In genomic region chr6:90615991-90616390, GRCm38 (mm10) we compare ENCODE assay signal across 19 mouse cellular contexts. TPM values are rescaled to one million over a fixed set of nuclear protein-coding genes. Genes with fewer than 3 reads are reported as not detected.
DNase-seq lines count a peak whose midpoint lies in the region; ATAC-seq lines count a peak whose summit lies in the region.
"Had no signal": no experiment of that assay in that cellular context is flagged by ENCODE, and none has a peak within 500 bp of the region (broad histone marks: within the 10 kb centered on the region; RNA-seq: fewer than 3 reads in every experiment).

No protein-coding gene starts in this region.

- no peaks in the 10 kb centered on the region for H3K9me3 ChIP-seq in heart, embryonic 15.5 days (replicated peaks)
- H3K9me3 ChIP-seq in midbrain, embryonic 16.5 days (replicated peaks; ENCODE audit: control insufficient read depth, low read length, poor library complexity, severe bottlenecking), result no peaks in the 10 kb centered on the region
- H3K9me3 ChIP-seq: embryonic facial prominence, embryonic 15.5 days; forebrain, embryonic 10.5 days; hindbrain, embryonic 12.5 days; limb, embryonic 13.5 days had no signal

- H3K4me1 ChIP-seq in heart, embryonic 15.5 days (replicated peaks), result peaks cover 61% of the 10 kb centered on the region
- no peaks in the 10 kb centered on the region for H3K4me1 ChIP-seq in midbrain, embryonic 16.5 days (ENCODE audit: control insufficient read depth, insufficient read depth, low read length)

- ATAC-seq in heart, embryonic 15.5 days (replicated peaks; ENCODE audit: insufficient number of reproducible peaks, insufficient read depth, low FRiP score, low read depth), result peak; percentile 74
- ATAC-seq in midbrain, embryonic 16.5 days, result no peak

- H3K27ac ChIP-seq in heart, embryonic 15.5 days, result peak overlapping the region; percentile 87
- no peak overlapping the region for H3K27ac ChIP-seq in midbrain, embryonic 16.5 days (ENCODE audit: low read length)
- H3K27ac ChIP-seq: embryonic facial prominence, embryonic 15.5 days; forebrain, embryonic 10.5 days; hindbrain, embryonic 12.5 days; kidney, postnatal 0 days; limb, embryonic 13.5 days; stomach, postnatal 0 days had no signal

- WGBS in heart, embryonic 15.5 days, result 34% methylated on average over 6 of the region's 6 CpGs
- 65% methylated on average over 6 of the region's 6 CpGs for WGBS in midbrain, embryonic 16.5 days

- H3K36me3 ChIP-seq in heart, embryonic 15.5 days, result no peaks in the 10 kb centered on the region
- H3K36me3 ChIP-seq in midbrain, embryonic 16.5 days (ENCODE audit: control insufficient read depth, insufficient read depth, low read length), result no peaks in the 10 kb centered on the region
- H3K36me3 ChIP-seq: embryonic facial prominence, embryonic 15.5 days; forebrain, embryonic 10.5 days; hindbrain, embryonic 12.5 days; limb, embryonic 13.5 days had no signal

- H3K9ac ChIP-seq in heart, embryonic 15.5 days, result no peak overlapping the region
- H3K9ac ChIP-seq in midbrain, embryonic 16.5 days (ENCODE audit: low read depth, low read length), result no peak overlapping the region
- H3K9ac ChIP-seq: embryonic facial prominence, embryonic 15.5 days; hindbrain, embryonic 12.5 days; limb, embryonic 13.5 days had no signal

- peak; percentile 59 for DNase-seq in gastrocnemius, postnatal 25 days
- no peak for DNase-seq in gastrocnemius, postnatal 4 days (ENCODE audit: low spot score in 2 of 2)
- peak; percentile 25 for DNase-seq in CD4-positive, CD25-positive, alpha-beta regulatory T cell, adult 2 months (ENCODE audit: low read depth, low spot score)
- peak; percentile 65 for DNase-seq in heart, adult 8-10 months (ENCODE audit: low spot score)
- DNase-seq in left cerebral cortex, adult 8-10 months (ENCODE audit: low spot score in 2 of 2), result no peak
- no peak for DNase-seq in adrenal gland, adult 18-20 months (ENCODE audit: low spot score in 2 of 2)
- DNase-seq: cerebellum, adult 18-20 months; embryo, embryonic 11 days; lung, adult 2 months; lung, postnatal 36 days; thymus, postnatal 14 days had no signal

- no peak overlapping the region for H3K4me2 ChIP-seq in heart, embryonic 15.5 days
- H3K4me2 ChIP-seq in midbrain, embryonic 16.5 days (ENCODE audit: low read length), result no peak overlapping the region
- H3K4me2 ChIP-seq: embryonic facial prominence, embryonic 15.5 days; hindbrain, embryonic 12.5 days; limb, embryonic 13.5 days had no signal

- H3K27me3 ChIP-seq in heart, embryonic 15.5 days, result no peaks in the 10 kb centered on the region
- H3K27me3 ChIP-seq in midbrain, embryonic 16.5 days (ENCODE audit: control insufficient read depth, insufficient read depth, low read depth, low read length), result no peaks in the 10 kb centered on the region
- H3K27me3 ChIP-seq: embryonic facial prominence, embryonic 15.5 days; hindbrain, embryonic 12.5 days; limb, embryonic 13.5 days had no signal

- H3K4me3 ChIP-seq in heart, embryonic 15.5 days, result no peak overlapping the region
- no peak overlapping the region for H3K4me3 ChIP-seq in midbrain, embryonic 16.5 days (ENCODE audit: low read depth, low read length)
- H3K4me3 ChIP-seq: embryonic facial prominence, embryonic 15.5 days; forebrain, embryonic 10.5 days; hindbrain, embryonic 12.5 days; limb, embryonic 13.5 days had no signal

RNA-seq across cellular contexts. Expression of gene Slc41a3, which starts 11.5 kb away (rescaled TPM):
- 10 to 100 TPM; 58.4 to 76.2 TPM for total RNA-seq in gastrocnemius, postnatal 25 days (2021)
- total RNA-seq in gastrocnemius, postnatal 4 days (2021), result 10 to 100 TPM; 21.6 to 25.0 TPM
- total RNA-seq in heart, adult 8-10 months (2022), result 10 to 100 TPM; 48.1 to 98.4 (median 78.7) TPM
- polyA plus RNA-seq in heart, embryonic 15.5 days (2015; fragmentation: Nextera tagmentation; extraction: Ambion mirVana), result 10.7 and 12.0 TPM in 2 replicates
- total RNA-seq in left cerebral cortex, adult 8-10 months (2022), result 1 to 10 TPM; 5.4 to 8.5 (median 7.0) TPM
- total RNA-seq in adrenal gland, adult 18-20 months (2021), result 10 to 100 TPM; 29.1 to 67.6 TPM
- polyA plus RNA-seq in midbrain, embryonic 16.5 days (2015; fragmentation: Nextera tagmentation; extraction: Ambion mirVana), result 5.8 and 8.1 TPM in 2 replicates

Comparison
In these comparisons a context has a peak if more than half of its experiments do, and no peak if none do; other contexts are left out.
1. DNase-seq: peak in gastrocnemius, postnatal 25 days (single experiment), CD4-positive, CD25-positive, alpha-beta regulatory T cell, adult 2 months (single experiment) and heart, adult 8-10 months (single experiment); none in gastrocnemius, postnatal 4 days (0 of 2), left cerebral cortex, adult 8-10 months (0 of 2) and adrenal gland, adult 18-20 months (0 of 2).